Mouse (Mus musculus): ENCODE data around the gene Ptprcap. TPM values are rescaled to one million over a fixed set of nuclear protein-coding genes. Genes with fewer than 3 reads are reported as not detected.

Gene Ptprcap
- total RNA-seq, 2 experiments from 2014 or later = 2.0 to 2.2 TPM

GRCm38 (mm10) chr19:4147782-4148490, 5.5 kb upstream of the Ptprcap start:
- DNase-seq = no peak

- peak; percentile 99 for DNase-seq
Observed at GRCm38 (mm10) chr19:4148491-4148806, 5.0 kb upstream of the Ptprcap start, which contains the start of gene Coro1b. Coro1b (plus strand) TSS chr19:4148619.

- no peak for DNase-seq
Observed at GRCm38 (mm10) chr19:4148819-4149218, 4.6 kb upstream of the Ptprcap start.

- no peak for DNase-seq
Observed at GRCm38 (mm10) chr19:4149283-4149682, 4.1 kb upstream of the Ptprcap start.

GRCm38 (mm10) chr19:4149764-4150461, 3.5 kb upstream of the Ptprcap start:
- DNase-seq = no peak

- DNase-seq = no peak
Observed at GRCm38 (mm10) chr19:4150567-4151487, 2.6 kb upstream of the Ptprcap start.

GRCm38 (mm10) chr19:4151488-4151860, 1.9 kb upstream of the Ptprcap start:
- DNase-seq = no peak

GRCm38 (mm10) chr19:4151898-4152297, 1.5 kb upstream of the Ptprcap start:
- DNase-seq = no peak

- no peak for DNase-seq
Observed at GRCm38 (mm10) chr19:4152445-4153231, 766 bp upstream of the Ptprcap start.

GRCm38 (mm10) chr19:4154437-4155222, 1.2 kb downstream of the Ptprcap start:
- no peak for DNase-seq

- no peak for DNase-seq
Observed at GRCm38 (mm10) chr19:4155223-4156072, 2.0 kb downstream of the Ptprcap start.

- no peak for DNase-seq
Observed at GRCm38 (mm10) chr19:4156073-4156579, 2.7 kb downstream of the Ptprcap start.

- DNase-seq = no peak
Observed at GRCm38 (mm10) chr19:4156771-4157170, 3.4 kb downstream of the Ptprcap start.

- no peak for DNase-seq
Observed at GRCm38 (mm10) chr19:4159049-4159448, 5.6 kb downstream of the Ptprcap start.

GRCm38 (mm10) chr19:4162646-4163542, 9.5 kb downstream of the Ptprcap start, which contains the start of gene Rps6kb2:
Rps6kb2 (minus strand) TSS chr19:4163354.
- peak; percentile 96 for DNase-seq

GRCm38 (mm10) chr19:4163543-4163887, 10.1 kb downstream of the Ptprcap start:
- no peak for DNase-seq

GRCm38 (mm10) chr19:4164100-4164499, 10.7 kb downstream of the Ptprcap start:
- no peak for DNase-seq

GRCm38 (mm10) chr19:4164721-4165120, 11.3 kb downstream of the Ptprcap start:
- DNase-seq = no peak

Data from heart, postnatal 4 days (tissue).